Mouse (Mus musculus) layer of hippocampus, adult 18-20 months (tissue): ENCODE data around the gene Nme2. TPM values are rescaled to one million over a fixed set of nuclear protein-coding genes. Genes with fewer than 3 reads are reported as not detected.

Source experiments
- total RNA-seq, 2 experiments: library from RNA; stranded (reverse); gene quantifications; 2 replicates each; pipeline ENCODE4 v1.2.3; 2021

The Nme2 gene
- total RNA-seq, 2 experiments from 2014 or later = 76.6 to 90.3 TPM

Other genes with a start within 250 kb of the Nme2 start
- gene Utp18, start 70.5 kb downstream of the Nme2 start, total RNA-seq = 10 to 100 TPM; 23.7 to 24.1 TPM
- 10 to 100 TPM; 28.9 to 32.6 TPM for gene Mbtd1, start 70.4 kb downstream of the Nme2 start, total RNA-seq
- gene Gm20390, start 12.0 kb upstream of the Nme2 start, total RNA-seq = 100 to 1,000 TPM; 108 to 113 TPM
- 10 to 100 TPM; 65.8 to 73.3 TPM for gene Nme1, start 12.3 kb upstream of the Nme2 start, total RNA-seq
- 100 to 1,000 TPM; 212 to 219 TPM for gene Spag9, start 39.8 kb upstream of the Nme2 start, total RNA-seq